Mouse (Mus musculus) layer of hippocampus, adult 6 months (tissue): Measurements from ENCODE around the gene Mettl27. TPM values are rescaled to one million over a fixed set of nuclear protein-coding genes. Genes with fewer than 3 reads are reported as not detected.

Source experiments
- long read RNA-seq, 2 experiments: library from polyadenylated mRNA; unstranded; transcript quantifications; one replicate each; pipeline ENCODE4 v2.0.0; 2019 to 2020
- polyA plus RNA-seq: library from polyadenylated mRNA; unstranded; fragments of <200 nt; fragmentation: Nextera tagmentation; gene quantifications from 2 replicates; pipeline ENCODE4 v1.2.3, GENCODE M21; 2021

The Mettl27 gene
- 6.6 and 7.0 TPM in 2 replicates for polyA plus RNA-seq
- long read RNA-seq, experiment 1, partial matches to known transcripts, result 2 of 9 reads
- long read RNA-seq, experiment 1, other reads (novel, unspliced or antisense), result 4 of 9 reads
- long read RNA-seq, experiment 2, partial matches to known transcripts, result 10 of 25 reads
- long read RNA-seq, experiment 2, other reads (novel, unspliced or antisense), result 13 of 25 reads

GRCm38 (mm10) chr5:134932179-134932902 is at the start of gene Mettl27:
Mettl27 (plus strand) TSS chr5:134932368.

GRCm38 (mm10) chr5:134906633-134907032 is 25.5 kb upstream of the Mettl27 start, which contains the start of gene Tmem270:
Tmem270 (minus strand) TSS chr5:134906733.

GRCm38 (mm10) chr5:134915311-134915710 is 16.9 kb upstream of the Mettl27 start, which contains the start of gene Cldn13:
Cldn13 (minus strand) TSS chr5:134915526.

GRCm38 (mm10) chr5:134946857-134947255 is 14.7 kb downstream of the Mettl27 start, which contains the start of gene Cldn4:
Cldn4 (minus strand) TSS chr5:134946934.

GRCm38 (mm10) chr5:134985633-134986297 is 53.6 kb downstream of the Mettl27 start, which contains the start of gene Cldn3:
Cldn3 (plus strand) TSS chr5:134986214.

Other genes with a start within 250 kb of the Mettl27 start
- 3.8 and 8.3 TPM in 2 replicates for gene Limk1, start 243.8 kb upstream of the Mettl27 start, polyA plus RNA-seq
- gene Eln, start 185.0 kb upstream of the Mettl27 start, polyA plus RNA-seq, result 0.13 and 0.33 TPM in 2 replicates
- gene Tmem270, start 25.6 kb upstream of the Mettl27 start, polyA plus RNA-seq, result not detected in 2 replicates
- not detected in 2 replicates for gene Cldn13, start 16.8 kb upstream of the Mettl27 start, polyA plus RNA-seq
- not detected in 2 replicates for gene Cldn4, start 14.6 kb downstream of the Mettl27 start, polyA plus RNA-seq
- 1.6 and 5.9 TPM in 2 replicates for gene Cldn3, start 53.8 kb downstream of the Mettl27 start, polyA plus RNA-seq
- 42.2 and 48.0 TPM in 2 replicates for gene Abhd11, start 76.8 kb downstream of the Mettl27 start, polyA plus RNA-seq
- 77.2 and 94.5 TPM in 2 replicates for gene Stx1a, start 91.1 kb downstream of the Mettl27 start, polyA plus RNA-seq
- gene Dnajc30, start 131.8 kb downstream of the Mettl27 start, polyA plus RNA-seq, result 71.9 and 91.8 TPM in 2 replicates
- gene Bud23, start 132.6 kb downstream of the Mettl27 start, polyA plus RNA-seq, result 47.5 and 49.2 TPM in 2 replicates
- 2.4 and 3.7 TPM in 2 replicates for gene Vps37d, start 145.9 kb downstream of the Mettl27 start, polyA plus RNA-seq
- gene Mlxipl, start 157.5 kb downstream of the Mettl27 start, polyA plus RNA-seq, result 0.26 and 0.29 TPM in 2 replicates
- 17.6 and 17.9 TPM in 2 replicates for gene Tbl2, start 217.3 kb downstream of the Mettl27 start, polyA plus RNA-seq
- 78.1 and 83.6 TPM in 2 replicates for gene Bcl7b, start 235.9 kb downstream of the Mettl27 start, polyA plus RNA-seq